Mouse (Mus musculus): Measurements from ENCODE around the gene Epn1. TPM values are rescaled to one million over a fixed set of nuclear protein-coding genes. Genes with fewer than 3 reads are reported as not detected.

Gene Epn1
- polyA plus RNA-seq, 1 experiment from 2014 or later, result 59.3 TPM

- no peak overlapping the region for H3K9ac ChIP-seq (ENCODE audit: low read depth, low read length)
- no peaks in the 10 kb centered on the region for H3K27me3 ChIP-seq (replicated peaks; ENCODE audit: control insufficient read depth, insufficient read depth, low read length)
Observed at GRCm38 (mm10) chr7:5092381-5092780, 12.3 kb downstream of the Epn1 start.

GRCm38 (mm10) chr7:5092831-5093510, 12.9 kb downstream of the Epn1 start:
- Histone ChIP-seq H3K36me3 (ENCODE audit: control insufficient read depth, insufficient read depth, low read length) (peaks cover 83% of the 10 kb centered on the region), H3K9ac (ENCODE audit: low read depth, low read length) (no peak overlapping the region), H3K4me3 (ENCODE audit: low read depth, low read length) (no peak overlapping the region), H3K4me1 (ENCODE audit: control insufficient read depth, insufficient read depth, low read length) (no peaks in the 10 kb centered on the region), H3K4me2 (ENCODE audit: low read depth, low read length) (no peak overlapping the region), H3K9me3 (ENCODE audit: control insufficient read depth, low read length) (no peaks in the 10 kb centered on the region), H3K27me3 (replicated peaks; ENCODE audit: control insufficient read depth, insufficient read depth, low read length) (no peaks in the 10 kb centered on the region), H3K27ac (replicated peaks; ENCODE audit: low read depth, low read length) (no peak overlapping the region)
- no peak for ATAC-seq (ENCODE audit: low read depth)
- WGBS, result 80% methylated on average over 21 of the region's 21 CpGs
- no peak for DNase-seq (ENCODE audit: low spot score)

More at GRCm38 (mm10) chr7:5092381-5092780, 12.3 kb downstream of the Epn1 start:
- Histone ChIP-seq H3K4me2 (ENCODE audit: low read depth, low read length) (no peak overlapping the region), H3K4me1 (ENCODE audit: control insufficient read depth, insufficient read depth, low read length) (no peaks in the 10 kb centered on the region), H3K36me3 (ENCODE audit: control insufficient read depth, insufficient read depth, low read length) (peaks cover 78% of the 10 kb centered on the region), H3K27ac (replicated peaks; ENCODE audit: low read depth, low read length) (no peak overlapping the region), H3K9me3 (ENCODE audit: control insufficient read depth, low read length) (no peaks in the 10 kb centered on the region), H3K4me3 (ENCODE audit: low read depth, low read length) (no peak overlapping the region)
- no peak for DNase-seq (ENCODE audit: low spot score)
- no peak for ATAC-seq (ENCODE audit: low read depth)
- WGBS, result 75% methylated on average over 6 of the region's 6 CpGs

DNA sequence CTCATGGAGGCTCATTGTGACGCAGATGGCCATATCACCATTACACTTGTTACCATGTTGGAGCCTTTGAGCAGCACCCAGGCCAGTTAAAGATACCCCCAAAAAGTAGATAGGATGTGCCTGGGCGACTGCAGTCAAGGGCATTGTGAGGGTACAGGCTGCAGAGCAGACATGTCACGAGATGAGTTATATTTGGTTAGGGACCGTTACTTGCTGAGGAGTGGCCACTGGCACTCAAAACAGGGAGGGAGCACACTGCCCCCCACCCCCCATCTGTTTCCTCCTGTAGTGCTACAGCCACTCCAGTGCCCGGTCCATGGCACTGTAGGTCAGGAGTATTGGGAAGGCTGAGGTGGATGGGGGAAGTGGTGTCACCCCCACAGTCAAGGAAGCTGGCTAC, 18.7 kb downstream of the Epn1 start:
- no peak overlapping the region for H3K27ac ChIP-seq (replicated peaks; ENCODE audit: low read depth, low read length)
- H3K36me3 ChIP-seq (ENCODE audit: control insufficient read depth, insufficient read depth, low read length), result peaks cover 49% of the 10 kb centered on the region
- H3K4me2 ChIP-seq (ENCODE audit: low read depth, low read length), result no peak overlapping the region
- WGBS, result 92% methylated on average over 5 of the region's 5 CpGs
- no peaks in the 10 kb centered on the region for H3K4me1 ChIP-seq (ENCODE audit: control insufficient read depth, insufficient read depth, low read length)
- no peak for DNase-seq (ENCODE audit: low spot score)
- no peaks in the 10 kb centered on the region for H3K9me3 ChIP-seq (ENCODE audit: control insufficient read depth, low read length)
- H3K9ac ChIP-seq (ENCODE audit: low read depth, low read length), result no peak overlapping the region
- ATAC-seq (ENCODE audit: low read depth), result no peak
- no peaks in the 10 kb centered on the region for H3K27me3 ChIP-seq (replicated peaks; ENCODE audit: control insufficient read depth, insufficient read depth, low read length)
- H3K4me3 ChIP-seq (ENCODE audit: low read depth, low read length), result no peak overlapping the region

DNA sequence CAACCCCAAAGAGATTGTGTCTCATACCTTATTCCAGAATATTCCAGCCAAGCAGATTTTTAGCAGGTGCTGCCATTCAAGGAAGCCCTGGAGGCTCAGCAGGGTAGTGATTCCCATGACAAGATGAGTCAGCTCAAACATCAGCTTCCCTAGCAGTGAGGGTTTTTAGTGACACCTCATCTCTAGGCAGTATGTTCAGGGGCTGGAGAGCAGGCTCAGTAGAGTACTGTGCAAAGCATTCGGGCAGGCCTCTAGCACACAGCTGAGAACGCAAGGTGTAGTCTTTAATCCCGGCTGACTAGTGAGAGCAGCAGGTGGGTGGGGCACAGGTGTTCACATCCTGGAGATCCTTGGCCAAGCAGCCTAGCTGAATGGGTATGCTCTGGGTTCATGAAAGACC, 19.8 kb downstream of the Epn1 start:
- 87% methylated on average over 3 of the region's 3 CpGs for WGBS
- no peak overlapping the region for H3K4me3 ChIP-seq (ENCODE audit: low read depth, low read length)
- H3K4me2 ChIP-seq (ENCODE audit: low read depth, low read length), result no peak overlapping the region
- no peak for DNase-seq (ENCODE audit: low spot score)
- H3K9ac ChIP-seq (ENCODE audit: low read depth, low read length), result no peak overlapping the region
- no peak for ATAC-seq (ENCODE audit: low read depth)
- no peaks in the 10 kb centered on the region for H3K4me1 ChIP-seq (ENCODE audit: control insufficient read depth, insufficient read depth, low read length)
- no peak overlapping the region for H3K27ac ChIP-seq (replicated peaks; ENCODE audit: low read depth, low read length)
- peaks cover 39% of the 10 kb centered on the region for H3K36me3 ChIP-seq (ENCODE audit: control insufficient read depth, insufficient read depth, low read length)
- H3K27me3 ChIP-seq (replicated peaks; ENCODE audit: control insufficient read depth, insufficient read depth, low read length), result no peaks in the 10 kb centered on the region
- H3K9me3 ChIP-seq (ENCODE audit: control insufficient read depth, low read length), result no peaks in the 10 kb centered on the region

- ATAC-seq (ENCODE audit: low read depth), result 0 out of 2 replicates have a peak, but pooled peaks have one; percentile 35
- Histone ChIP-seq H3K9ac (ENCODE audit: low read depth, low read length) (no peak overlapping the region), H3K4me3 (ENCODE audit: low read depth, low read length) (no peak overlapping the region), H3K4me2 (ENCODE audit: low read depth, low read length) (no peak overlapping the region), H3K4me1 (ENCODE audit: control insufficient read depth, insufficient read depth, low read length) (no peaks in the 10 kb centered on the region), H3K27me3 (replicated peaks; ENCODE audit: control insufficient read depth, insufficient read depth, low read length) (no peaks in the 10 kb centered on the region), H3K27ac (replicated peaks; ENCODE audit: low read depth, low read length) (no peak overlapping the region), H3K36me3 (ENCODE audit: control insufficient read depth, insufficient read depth, low read length) (peaks cover 25% of the 10 kb centered on the region), H3K9me3 (ENCODE audit: control insufficient read depth, low read length) (no peaks in the 10 kb centered on the region)
- WGBS, result 88% methylated on average over 10 of the region's 10 CpGs
- no peak for DNase-seq (ENCODE audit: low spot score)
Observed at GRCm38 (mm10) chr7:5101066-5101663, 21.1 kb downstream of the Epn1 start.

GRCm38 (mm10) chr7:5102564-5102963, 22.5 kb downstream of the Epn1 start:
- Histone ChIP-seq H3K4me2 (ENCODE audit: low read depth, low read length) (no peak overlapping the region), H3K27me3 (replicated peaks; ENCODE audit: control insufficient read depth, insufficient read depth, low read length) (no peaks in the 10 kb centered on the region), H3K27ac (replicated peaks; ENCODE audit: low read depth, low read length) (no peak overlapping the region), H3K4me1 (ENCODE audit: control insufficient read depth, insufficient read depth, low read length) (no peaks in the 10 kb centered on the region), H3K9me3 (ENCODE audit: control insufficient read depth, low read length) (no peaks in the 10 kb centered on the region), H3K4me3 (ENCODE audit: low read depth, low read length) (no peak overlapping the region), H3K9ac (ENCODE audit: low read depth, low read length) (no peak overlapping the region), H3K36me3 (ENCODE audit: control insufficient read depth, insufficient read depth, low read length) (peaks cover 13% of the 10 kb centered on the region)
- ATAC-seq (ENCODE audit: low read depth) (no peak), DNase-seq (ENCODE audit: low spot score) (no peak)
- WGBS, result 82% methylated on average over 2 of the region's 2 CpGs

DNA sequence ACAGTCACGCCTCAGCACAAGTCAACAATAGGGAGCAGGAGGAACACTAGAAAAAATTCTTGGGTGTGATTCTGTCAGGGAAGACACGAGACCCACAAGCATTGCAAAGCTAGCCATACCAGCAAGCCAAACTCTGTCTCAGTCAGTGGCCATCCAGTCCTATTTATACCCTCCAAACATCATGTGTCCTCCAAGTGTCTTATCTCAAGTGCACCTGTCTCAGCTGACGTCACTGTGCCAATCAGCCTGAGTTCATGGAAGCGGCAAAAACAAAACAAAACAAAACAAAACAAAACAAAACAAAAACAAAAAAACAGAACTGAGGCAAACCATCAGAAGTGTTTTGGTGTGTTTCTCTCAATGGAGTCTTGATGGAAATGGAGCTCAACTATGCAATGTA, 28.2 kb downstream of the Epn1 start:
- DNase-seq (ENCODE audit: low spot score) (no peak), ATAC-seq (ENCODE audit: low read depth) (no peak)
- Histone ChIP-seq H3K4me1 (ENCODE audit: control insufficient read depth, insufficient read depth, low read length) (no peaks in the 10 kb centered on the region), H3K9ac (ENCODE audit: low read depth, low read length) (no peak overlapping the region), H3K4me2 (ENCODE audit: low read depth, low read length) (no peak overlapping the region), H3K27ac (replicated peaks; ENCODE audit: low read depth, low read length) (no peak overlapping the region), H3K4me3 (ENCODE audit: low read depth, low read length) (no peak overlapping the region), H3K27me3 (replicated peaks; ENCODE audit: control insufficient read depth, insufficient read depth, low read length) (no peaks in the 10 kb centered on the region), H3K9me3 (ENCODE audit: control insufficient read depth, low read length) (no peaks in the 10 kb centered on the region), H3K36me3 (ENCODE audit: control insufficient read depth, insufficient read depth, low read length) (no peaks in the 10 kb centered on the region)
- 77% methylated on average over 4 of the region's 4 CpGs for WGBS

- H3K36me3 ChIP-seq (ENCODE audit: control insufficient read depth, insufficient read depth, low read length), result no peaks in the 10 kb centered on the region
- no peaks in the 10 kb centered on the region for H3K9me3 ChIP-seq (ENCODE audit: control insufficient read depth, low read length)
- no peaks in the 10 kb centered on the region for H3K27me3 ChIP-seq (replicated peaks; ENCODE audit: control insufficient read depth, insufficient read depth, low read length)
- no peak overlapping the region for H3K4me2 ChIP-seq (ENCODE audit: low read depth, low read length)
- 82% methylated on average over 8 of the region's 8 CpGs for WGBS
- H3K27ac ChIP-seq (replicated peaks; ENCODE audit: low read depth, low read length), result no peak overlapping the region
- no peaks in the 10 kb centered on the region for H3K4me1 ChIP-seq (ENCODE audit: control insufficient read depth, insufficient read depth, low read length)
- ATAC-seq (ENCODE audit: low read depth), result no peak
- no peak overlapping the region for H3K4me3 ChIP-seq (ENCODE audit: low read depth, low read length)
- H3K9ac ChIP-seq (ENCODE audit: low read depth, low read length), result no peak overlapping the region
- no peak for DNase-seq (ENCODE audit: low spot score)
Observed at GRCm38 (mm10) chr7:5109301-5109700, 29.3 kb downstream of the Epn1 start.

GRCm38 (mm10) chr7:5112701-5113100, 32.7 kb downstream of the Epn1 start:
- Histone ChIP-seq H3K36me3 (ENCODE audit: control insufficient read depth, insufficient read depth, low read length) (no peaks in the 10 kb centered on the region), H3K9me3 (ENCODE audit: control insufficient read depth, low read length) (no peaks in the 10 kb centered on the region), H3K27ac (replicated peaks; ENCODE audit: low read depth, low read length) (peak overlapping the region; percentile 58; the same call in 1 of the 2 replicates), H3K9ac (ENCODE audit: low read depth, low read length) (no peak overlapping the region), H3K4me3 (ENCODE audit: low read depth, low read length) (no peak overlapping the region), H3K4me1 (ENCODE audit: control insufficient read depth, insufficient read depth, low read length) (no peaks in the 10 kb centered on the region), H3K27me3 (replicated peaks; ENCODE audit: control insufficient read depth, insufficient read depth, low read length) (no peaks in the 10 kb centered on the region), H3K4me2 (ENCODE audit: low read depth, low read length) (no peak overlapping the region)
- peak; percentile 50; the same call in 1 of the 2 replicates for ATAC-seq (ENCODE audit: low read depth)
- WGBS, result 34% methylated on average over 3 of the region's 3 CpGs
- DNase-seq (ENCODE audit: low spot score), result peak; percentile 57
